In the genomic region with DNA sequence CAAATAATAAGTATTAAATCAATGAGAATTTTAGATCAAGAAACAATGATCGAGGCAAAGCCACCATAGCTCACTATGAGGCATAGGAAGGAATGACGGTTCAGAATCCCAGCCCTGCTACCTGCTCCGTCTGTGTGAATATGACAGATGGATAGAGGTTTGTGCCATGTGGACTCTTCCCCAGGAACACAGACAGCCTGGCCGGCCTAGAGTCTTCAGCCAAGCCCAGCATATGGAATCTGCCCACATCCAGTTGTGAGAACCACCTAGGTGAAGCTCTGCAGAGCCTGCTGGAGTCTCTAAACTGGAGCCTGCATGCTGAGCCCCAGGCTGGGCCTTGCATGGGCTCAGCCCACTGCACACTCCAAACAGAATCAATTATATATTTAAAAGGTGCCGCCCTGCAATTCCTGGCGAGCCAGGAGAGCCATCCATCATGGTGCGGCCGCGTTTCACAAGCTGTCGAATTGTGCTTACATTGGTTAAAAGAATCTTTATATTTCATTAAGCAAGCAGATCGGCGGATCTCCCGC, we compare ENCODE assay signal across 21 mouse cellular contexts. TPM values are rescaled to one million over a fixed set of nuclear protein-coding genes. Genes with fewer than 3 reads are reported as not detected.
"Had no signal": no experiment of that assay in that cellular context is flagged by ENCODE, and none has a peak within 500 bp of the region (broad histone marks: within the 10 kb centered on the region; RNA-seq: fewer than 3 reads in every experiment).

No protein-coding gene starts in this region.

- H3K9ac ChIP-seq: kidney, embryonic 15.5 days; limb, embryonic 12.5 days; liver, embryonic 13.5 days; liver, postnatal 0 days; lung, embryonic 15.5 days had no signal

- ATAC-seq: liver, postnatal 0 days; midbrain, embryonic 16.5 days had no signal

- DNase-seq: kidney, postnatal 25 days; layer of hippocampus, adult 9-11 months; layer of hippocampus, postnatal 36 days; liver; liver, embryonic 13.5 days; liver, postnatal 0 days; lung, postnatal 14 days; thymus, adult 18-20 months; thymus, postnatal 14 days had no signal

- H3K9me3 ChIP-seq: kidney, embryonic 15.5 days; limb, embryonic 12.5 days; liver, embryonic 13.5 days; lung, embryonic 15.5 days; megakaryocyte, embryonic 14.5 days had no signal

- H3K36me3 ChIP-seq: kidney, embryonic 15.5 days; limb, embryonic 12.5 days; liver, embryonic 13.5 days; lung, embryonic 15.5 days had no signal

- H3K27ac ChIP-seq: kidney, embryonic 15.5 days; limb, embryonic 12.5 days; liver, embryonic 13.5 days; lung, embryonic 15.5 days; macrophage; stomach, postnatal 0 days had no signal

- H3K4me2 ChIP-seq: kidney, embryonic 15.5 days; limb, embryonic 12.5 days; liver, embryonic 13.5 days; lung, embryonic 15.5 days; midbrain, embryonic 11.5 days had no signal

- H3K4me3 ChIP-seq: kidney, embryonic 15.5 days; limb, embryonic 12.5 days; liver, embryonic 13.5 days; lung, embryonic 15.5 days; megakaryocyte, embryonic 14.5 days had no signal

RNA-seq across cellular contexts. Expression of gene Dmbx1, which starts 8.1 kb away (rescaled TPM):
- total RNA-seq: layer of hippocampus, adult 18-20 months; layer of hippocampus, postnatal 36 days; left cerebral cortex, postnatal 36 days; neutrophil, adult 5-6 weeks had no signal
- polyA plus RNA-seq: kidney, embryonic 15.5 days; liver, embryonic 13.5 days; liver, postnatal 0 days; macrophage; stomach, postnatal 0 days had no signal

RNA-seq across cellular contexts. Expression of gene 6430628N08Rik, which starts 41.2 kb away (rescaled TPM):
- total RNA-seq: layer of hippocampus, postnatal 36 days; neutrophil, adult 5-6 weeks had no signal
- polyA plus RNA-seq: kidney, embryonic 15.5 days; liver, embryonic 13.5 days; liver, postnatal 0 days; lung, embryonic 15.5 days; macrophage; neural tube, embryonic 11.5 days; stomach, postnatal 0 days had no signal

RNA-seq across cellular contexts. Expression of gene Kncn, which starts 47.4 kb away (rescaled TPM):
- total RNA-seq: neutrophil, adult 5-6 weeks had no signal
- polyA plus RNA-seq: limb, embryonic 12.5 days; liver, embryonic 13.5 days; liver, postnatal 0 days; lung, embryonic 15.5 days; macrophage; midbrain, embryonic 11.5 days; neural tube, embryonic 11.5 days; stomach, postnatal 0 days had no signal
